Mouse (Mus musculus): ENCODE results near the gene Arhgef25.
A peak's percentile ranks its signal among the peaks of the same experiment; 100 is the strongest.

Gene Arhgef25

DNA sequence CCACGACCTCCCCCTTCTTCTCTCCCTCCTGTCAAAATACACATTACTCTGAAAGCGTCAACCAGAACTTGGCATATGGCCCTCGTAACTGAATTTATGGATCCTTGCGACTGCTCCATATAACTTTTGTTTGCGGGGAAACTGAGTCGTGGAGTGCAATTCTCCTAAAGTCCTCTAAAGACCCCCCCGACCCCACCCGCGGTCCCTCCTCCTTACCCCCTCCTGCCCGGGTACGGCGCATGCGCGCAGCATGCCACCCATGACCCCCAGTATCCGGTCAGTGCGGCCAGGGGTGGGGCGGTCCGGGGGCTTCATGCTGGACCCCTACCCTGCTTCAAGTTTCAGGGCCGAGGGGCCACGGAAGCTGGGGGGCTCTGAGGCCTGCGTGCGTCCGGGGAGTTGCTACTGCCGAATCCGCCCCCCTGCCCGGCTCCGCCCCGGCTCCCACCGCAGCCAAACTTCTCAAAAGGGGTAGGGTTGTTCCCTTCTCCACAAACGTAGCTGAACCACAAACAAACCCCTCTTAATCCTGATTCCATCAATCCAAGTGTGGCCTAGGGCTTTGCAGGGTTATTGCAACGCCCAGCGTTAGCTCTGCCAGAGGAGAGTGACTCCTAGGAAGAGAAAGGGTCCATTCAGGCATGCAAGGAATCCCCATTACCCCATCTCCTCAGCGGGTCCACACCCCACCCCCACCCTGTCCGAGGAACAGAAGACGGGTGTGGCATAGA is at the start of gene Arhgef25:
TSS of gene Arhgef25 (minus strand) at position 433 of the 731 bp plus-strand sequence.
- DNase-seq = peak; percentile 99

DNA sequence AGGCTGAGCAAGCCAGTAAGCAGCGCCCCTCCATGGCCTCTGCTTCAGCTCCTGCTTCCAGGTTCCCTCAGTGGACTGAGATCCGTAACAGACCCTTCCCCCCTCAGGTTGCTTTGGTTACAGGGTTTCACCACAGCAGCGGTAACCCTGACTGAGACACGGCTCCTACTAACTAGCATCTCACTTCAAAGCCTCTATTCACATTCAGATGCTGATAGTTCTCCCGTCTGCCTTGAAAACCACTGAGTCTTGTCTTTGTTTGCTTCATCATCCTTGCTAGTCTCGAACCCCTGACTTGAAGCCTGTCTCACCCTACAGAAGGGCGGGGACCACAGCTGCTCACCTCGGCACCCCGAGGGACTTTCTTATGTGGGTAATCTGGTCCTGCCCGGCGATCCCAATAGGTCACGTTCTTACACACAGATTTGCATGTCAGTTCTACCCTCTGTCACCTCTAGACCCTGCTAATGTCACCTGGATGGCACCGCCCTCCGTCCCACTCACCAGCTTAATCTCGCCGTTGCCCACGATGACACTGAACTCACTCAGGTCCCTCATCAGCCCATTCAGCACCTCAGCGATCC is 48.5 kb upstream of the Arhgef25 start:
- no peak for DNase-seq

DNA sequence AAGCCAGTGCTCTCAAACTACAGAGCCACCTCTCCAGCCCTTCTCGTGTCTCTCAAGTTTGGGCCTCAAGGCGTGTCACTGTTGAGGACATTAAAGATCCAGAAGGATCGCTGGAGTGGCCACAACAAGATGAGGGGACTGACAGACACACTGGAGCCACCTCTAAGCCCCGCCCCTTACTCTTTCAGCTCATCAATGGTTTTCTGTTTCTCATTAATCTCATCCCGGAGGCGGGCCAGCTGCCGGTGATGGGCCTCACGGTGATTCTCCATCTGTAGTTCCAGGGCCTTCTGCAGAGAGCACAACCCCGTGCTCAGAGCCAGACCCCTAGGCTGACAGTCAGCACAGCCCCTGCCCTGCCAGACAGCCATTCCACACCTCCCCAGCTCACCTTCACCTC is 46.7 kb upstream of the Arhgef25 start:
- no peak for DNase-seq

GRCm38 (mm10) chr10:127233141-127233540 is 43.3 kb upstream of the Arhgef25 start:
- DNase-seq = no peak

- DNase-seq = no peak
Measured at GRCm38 (mm10) chr10:127231741-127232140, 41.9 kb upstream of the Arhgef25 start.

DNA sequence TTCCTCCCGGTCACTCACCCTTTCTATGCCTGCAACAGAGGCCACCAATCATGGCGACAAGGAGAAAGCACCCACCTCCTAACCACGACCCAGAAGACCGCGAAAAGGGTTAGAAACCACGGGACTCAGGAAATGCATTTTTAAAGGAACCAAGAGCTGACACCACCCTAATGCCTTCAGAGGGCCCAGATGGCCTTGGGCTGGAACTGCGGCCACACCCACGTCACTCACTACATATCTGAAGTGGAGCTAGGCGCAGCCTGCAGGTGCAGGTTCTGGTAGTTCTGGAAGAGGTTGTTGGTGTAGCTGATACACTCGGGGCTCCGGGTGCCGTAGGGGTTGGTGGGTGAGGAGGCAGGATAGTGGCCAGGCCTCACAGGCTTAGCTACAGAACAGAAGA is 40.8 kb upstream of the Arhgef25 start:
- DNase-seq = no peak

GRCm38 (mm10) chr10:127228897-127229296 is 39.0 kb upstream of the Arhgef25 start:
- DNase-seq = peak; percentile 90

DNA sequence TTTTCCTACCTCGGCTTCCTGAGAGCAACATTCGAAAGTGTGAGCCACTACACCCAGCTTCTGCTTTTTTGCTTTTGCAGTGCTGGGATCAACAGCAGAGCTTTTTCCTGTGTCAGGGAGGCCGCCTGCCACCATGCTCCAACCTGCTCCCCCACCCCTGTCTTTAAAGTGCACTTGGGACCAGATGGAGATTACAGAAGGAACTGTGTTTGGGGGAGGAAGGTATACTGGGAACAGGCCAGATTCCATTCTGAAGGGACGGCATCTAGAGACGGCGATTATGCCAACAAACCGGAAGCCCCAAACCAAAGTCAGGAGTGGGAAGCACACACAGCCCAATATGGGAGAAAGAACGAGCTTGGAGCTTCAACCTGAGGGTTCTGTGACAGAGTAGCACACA is 37.3 kb upstream of the Arhgef25 start:
- DNase-seq = no peak

GRCm38 (mm10) chr10:127226318-127226895 is 36.5 kb upstream of the Arhgef25 start:
- DNase-seq = no peak

- no peak for DNase-seq
Measured at GRCm38 (mm10) chr10:127225732-127226131, 35.8 kb upstream of the Arhgef25 start.

DNA sequence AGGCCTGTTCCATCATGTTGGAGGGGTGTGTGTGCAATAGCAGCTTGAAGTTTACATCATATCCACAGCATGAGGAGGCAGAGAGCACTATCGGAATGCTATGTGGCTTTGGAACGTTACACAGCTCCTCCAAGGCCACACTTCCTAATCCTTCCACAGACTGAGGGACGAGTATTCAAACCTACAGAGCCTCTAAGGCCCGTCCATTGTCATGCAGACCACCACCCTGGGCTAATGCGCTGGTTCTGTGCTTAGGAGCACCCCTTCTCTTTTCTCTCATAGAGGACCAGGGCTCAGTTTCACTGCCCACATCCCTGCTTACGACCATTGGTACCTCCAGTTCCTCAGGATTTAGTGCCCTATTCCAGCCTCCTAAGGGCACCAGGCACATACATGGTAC is 35.3 kb upstream of the Arhgef25 start:
- no peak for DNase-seq

- no peak for DNase-seq
Measured at GRCm38 (mm10) chr10:127218339-127218738, 28.5 kb upstream of the Arhgef25 start.

GRCm38 (mm10) chr10:127217177-127217576 is 27.3 kb upstream of the Arhgef25 start:
- DNase-seq = no peak

DNA sequence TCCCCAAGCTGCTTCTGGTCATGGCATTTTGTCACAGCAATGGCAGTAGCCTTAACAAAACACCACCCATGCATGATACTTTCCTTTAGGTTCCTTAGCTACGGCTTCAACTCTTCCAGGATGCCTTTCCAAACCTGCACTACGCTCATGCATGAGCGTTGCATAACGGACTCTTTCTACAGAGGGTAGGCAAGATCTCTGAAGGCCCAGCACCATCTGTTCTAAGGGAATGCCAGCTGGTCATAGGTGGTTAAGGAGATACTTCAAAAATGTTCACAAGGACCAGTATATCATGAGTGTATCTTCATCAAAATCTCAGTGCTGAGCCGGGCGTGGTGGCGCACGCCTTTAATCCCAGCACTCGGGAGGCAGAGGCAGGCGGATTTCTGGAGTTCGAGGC is 26.6 kb upstream of the Arhgef25 start:
- no peak for DNase-seq

- DNase-seq = no peak
Measured at GRCm38 (mm10) chr10:127214422-127214803, 24.5 kb upstream of the Arhgef25 start.

DNA sequence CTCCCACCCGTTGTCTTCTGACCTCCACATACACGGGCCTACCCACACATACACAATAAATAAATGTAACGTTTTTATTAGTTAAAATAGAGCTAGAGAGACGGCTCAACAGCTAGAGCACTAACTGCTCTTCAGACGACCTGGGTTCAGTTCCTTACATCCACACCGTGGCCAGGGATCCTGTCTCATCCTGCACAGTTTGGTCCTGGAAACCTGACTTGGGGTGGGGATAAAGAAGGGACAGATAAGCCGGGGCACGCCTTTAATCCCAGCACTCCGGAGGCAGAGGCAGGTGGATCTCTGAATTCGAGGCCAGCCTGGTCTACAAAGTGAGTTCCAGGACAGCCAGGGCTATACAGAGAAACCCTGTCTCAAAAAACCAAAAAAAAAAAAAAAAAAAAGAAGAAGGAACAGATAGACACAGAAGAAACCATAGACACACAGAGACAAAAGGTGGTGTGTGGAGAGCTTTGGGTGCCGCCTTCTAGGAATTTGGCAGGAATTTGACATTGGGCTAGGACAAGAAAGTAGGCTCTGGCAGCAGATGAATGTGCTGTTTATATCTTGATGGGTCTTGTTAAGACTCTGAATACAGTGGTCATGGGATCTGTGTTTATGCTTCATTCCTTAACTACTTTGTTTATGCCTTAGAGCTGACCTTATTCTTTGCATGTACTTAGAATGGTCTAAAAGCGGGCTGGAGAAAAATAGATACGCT is 24.0 kb upstream of the Arhgef25 start:
- no peak for DNase-seq

- DNase-seq = no peak
Measured at GRCm38 (mm10) chr10:127213272-127213671, 23.4 kb upstream of the Arhgef25 start.

- peak; percentile 99 for DNase-seq
Measured at GRCm38 (mm10) chr10:127211414-127211854, 21.6 kb upstream of the Arhgef25 start, which contains the start of gene Pip4k2c. Pip4k2c (minus strand) TSS chr10:127211585.

DNA sequence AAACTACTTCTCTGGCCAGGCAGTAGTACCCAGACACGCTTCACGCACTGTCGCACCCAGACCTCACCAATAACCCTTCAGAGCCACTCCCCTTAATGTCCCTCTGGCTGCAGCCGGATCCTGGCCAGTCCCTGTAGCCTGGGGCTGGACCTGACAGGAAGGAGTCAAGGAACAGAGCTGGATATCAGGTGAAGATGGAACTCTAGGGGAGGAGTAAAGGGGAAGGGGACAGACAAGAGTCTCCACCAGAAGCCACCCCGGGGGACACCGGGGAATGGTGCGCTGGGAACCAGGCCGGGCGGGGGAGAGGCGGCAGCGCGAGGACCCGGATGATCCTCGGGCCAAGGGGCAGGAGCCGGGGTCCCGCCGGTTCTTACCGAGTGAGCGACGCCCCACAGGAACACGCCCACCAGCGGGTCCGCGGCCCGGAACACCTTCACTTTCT is 21.1 kb upstream of the Arhgef25 start:
- peak; percentile 94 for DNase-seq

DNA sequence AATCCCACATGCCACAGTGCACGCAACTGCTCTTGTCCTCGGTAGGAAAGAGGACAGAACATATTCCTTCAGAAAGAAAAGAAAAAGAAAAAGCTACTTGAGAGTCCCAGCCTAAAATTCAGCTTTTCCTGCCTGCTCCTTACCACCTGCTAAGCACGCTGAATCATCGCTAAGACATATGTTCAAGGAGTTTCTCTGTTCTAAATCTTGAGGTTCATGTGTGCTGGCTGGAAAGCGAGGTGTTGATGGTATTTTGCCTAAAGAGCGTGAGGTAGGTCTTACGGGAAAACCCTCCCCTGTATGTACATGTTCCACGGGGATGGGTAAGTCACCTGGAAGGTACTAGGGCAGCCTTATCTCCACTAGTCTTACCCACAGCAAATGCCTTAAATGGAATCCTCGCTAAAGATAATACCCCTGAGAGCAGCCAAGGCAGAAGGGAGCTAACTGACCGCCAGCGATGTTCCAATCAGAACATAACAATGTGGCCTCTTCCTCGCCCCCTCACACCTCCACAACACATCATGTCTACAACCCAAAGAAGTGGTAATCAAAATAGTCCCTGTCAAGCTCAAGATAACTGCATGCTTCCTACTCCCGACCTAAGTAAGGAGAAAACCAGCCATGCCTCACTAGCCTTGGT is 20.2 kb upstream of the Arhgef25 start:
- DNase-seq = no peak

- no peak for DNase-seq
Measured at GRCm38 (mm10) chr10:127208921-127209320, 19.0 kb upstream of the Arhgef25 start.

- DNase-seq = no peak
Measured at GRCm38 (mm10) chr10:127205373-127205772, 15.5 kb upstream of the Arhgef25 start.

- DNase-seq = no peak
Measured at GRCm38 (mm10) chr10:127204589-127204988, 14.7 kb upstream of the Arhgef25 start.
